Mouse (Mus musculus): ENCODE measurements at regions not wholly inside any gene's neighbourhood (a gene's known extent, or its start where the extent isn't known, plus 50 kb on each side); places are given as distances from the start of the nearest gene placed in this dataset.

GRCm38 (mm10) chr16:92939618-92940017, 113.7 kb upstream of the Runx1 start:
- no peak for DNase-seq (ENCODE audit: extremely low read depth, low read depth)

DNA sequence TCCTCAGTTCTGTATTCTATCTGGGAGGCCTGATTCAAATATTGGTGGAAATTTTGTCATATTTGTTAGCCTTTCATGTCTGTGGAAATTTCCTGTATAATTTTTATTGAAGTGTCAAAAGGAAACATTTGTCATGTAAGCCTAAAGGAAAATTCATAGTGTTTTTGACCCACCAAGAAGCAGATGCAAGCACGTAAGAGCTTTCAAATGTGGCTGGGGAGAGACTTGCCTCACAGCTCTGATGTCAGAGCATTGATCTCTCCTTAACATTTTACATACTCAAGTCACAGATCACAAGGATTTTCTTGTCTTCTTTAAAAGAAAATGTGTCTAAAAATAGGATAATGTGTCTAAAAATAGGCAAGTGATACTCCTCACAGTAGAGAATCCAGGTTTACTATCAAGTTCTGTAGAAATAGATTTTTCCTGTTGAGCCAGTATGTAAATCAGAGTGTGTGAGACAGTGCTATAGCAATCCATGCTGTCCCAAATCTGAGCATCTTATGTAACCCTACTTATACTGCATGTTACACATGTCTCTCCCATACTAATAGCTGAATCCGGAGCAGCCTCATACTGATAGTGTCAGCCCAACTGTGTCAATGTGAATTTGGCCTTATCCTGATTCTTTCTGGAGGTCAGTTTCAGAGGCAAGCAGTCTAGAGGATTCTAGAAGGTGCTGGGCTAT, 110.0 kb upstream of the Runx1 start:
- DNase-seq (ENCODE audit: extremely low read depth, low read depth), result no peak

DNA sequence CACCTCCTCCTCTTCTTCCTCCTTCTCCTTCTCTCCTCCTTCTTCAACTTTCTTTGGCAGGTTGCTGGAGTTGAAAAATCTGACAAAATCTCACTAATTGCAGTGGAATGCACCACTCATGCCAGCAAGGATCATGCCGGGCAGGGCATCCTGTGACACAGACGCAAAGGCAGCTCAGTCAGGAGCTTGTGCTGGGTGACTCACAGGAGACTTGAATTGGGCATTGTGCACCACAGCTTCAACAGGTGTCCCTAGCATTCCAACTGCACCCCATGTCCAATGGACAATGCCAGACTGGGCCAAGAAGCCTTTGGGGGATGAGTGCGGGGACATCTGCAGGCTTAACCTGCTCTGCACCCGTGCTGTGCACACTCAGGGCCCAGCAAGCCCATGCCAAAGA, 104.2 kb upstream of the Runx1 start:
- no peak for DNase-seq (ENCODE audit: extremely low read depth, low read depth)

DNA sequence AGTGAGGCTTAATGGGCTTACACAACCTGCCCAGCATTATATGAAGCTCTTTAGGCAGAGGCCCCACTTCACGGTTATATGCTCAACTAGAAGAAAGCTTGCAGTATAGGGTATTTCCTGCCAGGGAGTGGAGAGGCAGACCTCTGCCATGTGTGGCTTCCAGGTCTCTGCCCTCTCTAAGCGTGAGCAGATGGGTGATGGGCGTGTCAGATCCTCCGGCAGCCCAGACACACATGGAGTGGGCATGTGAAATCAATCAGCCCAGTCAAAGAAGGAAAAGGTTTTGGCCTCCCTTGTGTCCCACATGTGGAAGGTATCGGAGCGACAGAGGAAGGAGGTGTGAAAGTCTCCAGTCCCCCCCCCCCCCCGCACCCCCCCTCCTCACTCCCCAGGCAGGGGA, 102.3 kb upstream of the Runx1 start:
- no peak for DNase-seq (ENCODE audit: extremely low read depth, low read depth)

- DNase-seq (ENCODE audit: extremely low read depth, low read depth), result no peak
These were observed 101.7 kb upstream of the Runx1 start for GRCm38 (mm10) chr16:92927662-92928061.

DNA sequence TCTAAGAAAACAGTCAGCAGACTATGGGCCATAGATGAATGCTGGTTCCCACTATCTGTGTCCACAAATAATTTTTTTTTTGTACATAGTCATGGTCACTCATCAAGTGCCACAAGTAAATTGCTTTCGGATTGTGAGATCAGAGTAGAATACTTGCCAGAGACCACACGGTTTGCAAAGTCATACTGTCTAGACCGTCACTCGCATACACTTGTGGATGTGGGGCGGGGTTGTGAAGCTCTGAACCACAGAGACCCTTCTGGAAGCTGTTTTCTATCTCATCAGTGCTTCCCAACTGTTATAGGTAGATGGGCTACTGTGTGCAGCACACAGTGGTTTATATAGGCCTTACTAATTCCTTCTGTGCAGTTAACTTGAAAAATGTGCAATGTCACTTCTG, 100.9 kb upstream of the Runx1 start:
- DNase-seq (ENCODE audit: extremely low read depth, low read depth), result no peak

GRCm38 (mm10) chr16:92920947-92921346, 95.0 kb upstream of the Runx1 start:
- peak; percentile 27 for DNase-seq (ENCODE audit: extremely low read depth, low read depth)

DNA sequence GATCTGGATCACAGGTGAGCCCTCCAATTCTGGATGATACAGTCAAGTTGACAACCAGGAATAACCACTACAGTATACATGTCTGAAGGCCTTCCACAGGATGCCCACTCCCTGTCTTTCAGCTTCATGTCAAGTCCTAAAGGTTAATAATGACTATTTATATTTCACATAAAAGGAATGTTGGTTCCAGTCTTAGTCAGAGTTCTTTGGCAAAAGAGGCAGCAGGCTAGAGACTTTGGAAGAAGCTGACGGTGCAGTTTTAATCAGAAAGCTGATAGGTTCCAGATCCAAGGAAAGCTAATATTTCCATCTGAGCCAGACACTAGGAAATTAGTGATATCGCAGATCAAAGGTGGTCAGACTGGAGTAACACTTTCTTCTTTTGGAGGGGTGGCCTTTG, 91.4 kb upstream of the Runx1 start:
- DNase-seq (ENCODE audit: extremely low read depth, low read depth), result no peak

DNA sequence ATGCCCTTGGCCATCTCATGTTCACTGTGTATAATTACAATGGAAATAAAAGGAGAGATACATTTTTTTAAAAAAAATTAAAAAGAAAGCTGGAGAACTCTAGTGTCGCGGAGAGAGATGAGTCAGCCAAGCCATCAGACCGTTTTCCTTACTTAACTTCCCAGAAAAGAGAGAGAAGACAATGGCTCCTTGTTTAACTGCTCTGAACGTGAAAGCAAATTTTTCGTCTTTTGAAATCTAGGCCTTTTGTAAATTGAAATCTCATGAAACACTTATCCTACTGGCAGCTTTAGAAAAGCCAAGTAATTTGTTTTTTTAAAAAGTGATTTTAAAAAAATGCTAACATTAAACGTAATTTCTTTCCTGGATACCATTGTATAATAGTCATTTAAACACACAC, 89.7 kb upstream of the Runx1 start:
- no peak for DNase-seq (ENCODE audit: extremely low read depth, low read depth)

DNA sequence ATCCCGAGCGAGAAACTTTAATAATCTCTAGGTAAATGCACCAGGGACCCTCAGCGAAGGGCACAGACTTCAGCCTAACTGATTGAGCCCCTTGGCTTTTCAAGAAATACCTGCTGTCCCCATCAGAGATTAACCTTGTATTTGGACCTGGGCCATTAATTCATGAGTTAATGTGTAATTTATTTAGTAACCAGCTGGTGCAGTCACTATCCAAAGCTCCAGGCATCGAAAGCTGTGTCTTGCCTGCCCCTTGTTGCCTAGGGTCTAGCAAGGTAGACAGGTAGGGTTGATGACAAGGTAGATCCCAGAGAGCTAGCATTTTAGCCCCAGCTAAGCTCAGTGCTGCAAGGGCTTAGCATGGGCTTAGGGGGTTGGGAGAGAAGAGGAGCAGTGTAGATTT, 80.9 kb upstream of the Runx1 start:
- DNase-seq (ENCODE audit: extremely low read depth, low read depth), result no peak

DNA sequence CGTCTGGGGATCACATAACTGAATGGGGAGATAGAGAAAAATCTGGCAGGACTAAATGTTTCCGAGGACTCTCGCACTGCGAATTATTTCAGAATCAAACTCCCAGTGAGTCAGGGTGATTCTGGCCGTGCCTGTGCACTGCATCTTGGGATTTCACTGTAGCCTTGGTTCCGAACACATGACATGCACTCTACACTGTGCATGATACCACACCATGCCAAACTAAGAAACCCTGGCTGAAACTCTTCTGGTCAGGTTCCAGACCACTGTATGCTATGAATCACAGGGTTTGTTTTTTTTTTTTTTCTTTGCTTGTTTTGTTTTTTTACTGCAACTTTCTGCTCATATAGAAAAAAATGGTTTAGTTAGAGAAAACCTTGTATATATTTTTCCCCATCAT, 79.7 kb upstream of the Runx1 start:
- DNase-seq (ENCODE audit: extremely low read depth, low read depth), result no peak

GRCm38 (mm10) chr16:92903892-92904473, 78.0 kb upstream of the Runx1 start:
- no peak for DNase-seq (ENCODE audit: extremely low read depth, low read depth)

GRCm38 (mm10) chr16:92903486-92903885, 77.5 kb upstream of the Runx1 start:
- DNase-seq (ENCODE audit: extremely low read depth, low read depth), result no peak

DNA sequence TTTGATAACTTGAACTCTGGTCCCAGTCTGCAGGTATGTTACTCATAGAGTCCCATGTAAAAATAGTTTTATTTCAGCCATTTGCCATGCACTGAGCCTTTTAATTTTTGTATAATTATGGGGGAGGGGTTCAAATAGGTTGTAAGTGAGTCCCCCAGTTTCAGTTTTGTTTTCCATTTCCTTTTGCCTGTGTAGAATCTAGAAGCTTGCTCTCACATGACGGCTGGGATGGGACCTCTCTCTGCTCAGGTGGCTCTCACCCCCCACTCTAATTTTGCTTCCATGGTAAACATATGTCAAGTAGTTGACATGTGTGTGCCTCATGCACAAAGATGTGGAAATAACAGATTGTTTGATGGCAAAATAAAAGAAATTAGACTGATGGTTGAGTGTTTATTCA, 73.8 kb upstream of the Runx1 start:
- DNase-seq (ENCODE audit: extremely low read depth, low read depth), result no peak

DNA sequence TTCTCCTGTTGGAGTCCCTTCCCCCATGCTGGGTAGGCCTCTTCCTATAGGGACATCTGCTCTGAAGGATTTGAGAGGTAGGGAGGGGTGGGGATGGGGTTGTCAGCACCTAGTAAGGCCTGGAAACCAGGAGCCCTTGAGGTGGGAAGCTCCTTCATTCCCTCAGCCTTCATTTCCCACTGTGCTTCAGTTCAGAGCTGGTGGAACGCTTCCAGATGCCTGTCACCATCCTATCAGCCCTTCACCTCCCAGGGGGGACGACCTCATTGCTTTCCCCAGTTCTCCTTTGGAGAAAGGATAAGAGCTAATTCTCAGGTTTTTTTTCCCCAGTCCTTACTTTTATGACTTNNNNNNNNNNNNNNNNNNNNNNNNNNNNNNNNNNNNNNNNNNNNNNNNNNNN, 65.8 kb upstream of the Runx1 start:
- no peak for DNase-seq (ENCODE audit: extremely low read depth, low read depth)

DNA sequence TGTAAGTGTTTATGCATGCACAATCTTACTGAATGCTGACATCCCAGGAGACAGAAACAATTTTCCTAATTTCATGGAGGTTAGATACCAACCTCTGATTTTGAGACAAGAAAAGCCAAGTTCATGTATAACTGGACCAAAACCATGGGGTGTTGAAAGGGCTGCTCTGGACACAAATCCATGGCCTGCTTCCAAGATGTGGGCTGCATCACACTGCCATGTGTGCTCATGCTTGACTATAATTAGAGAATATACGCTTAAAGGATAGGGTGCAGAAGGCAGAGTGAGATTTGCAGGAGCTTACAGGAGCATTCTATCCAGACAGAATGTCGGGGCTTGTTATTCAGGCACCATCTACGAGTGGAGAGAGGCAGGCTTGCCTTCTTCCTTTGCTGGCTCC, 64.8 kb upstream of the Runx1 start:
- no peak for DNase-seq (ENCODE audit: extremely low read depth, low read depth)

DNA sequence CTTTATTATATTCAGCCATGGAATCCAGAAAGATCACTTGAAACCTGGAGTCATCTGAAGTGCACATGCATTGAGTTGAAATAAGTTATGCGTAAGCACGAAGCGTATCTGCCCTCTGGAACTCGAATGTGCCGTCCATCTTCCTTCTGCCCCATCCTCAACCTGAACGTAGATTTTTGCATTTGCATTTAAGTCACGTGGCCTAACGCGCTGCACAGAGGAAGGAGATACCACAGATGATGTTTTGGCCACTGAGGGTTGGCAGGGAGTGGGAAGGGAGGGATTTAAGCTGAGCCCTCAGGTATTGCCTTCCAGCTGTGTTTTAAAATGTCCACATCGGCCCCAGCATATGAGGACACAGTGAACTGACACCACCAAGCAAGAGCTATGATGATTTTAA, 63.6 kb upstream of the Runx1 start:
- DNase-seq (ENCODE audit: extremely low read depth, low read depth), result no peak

DNA sequence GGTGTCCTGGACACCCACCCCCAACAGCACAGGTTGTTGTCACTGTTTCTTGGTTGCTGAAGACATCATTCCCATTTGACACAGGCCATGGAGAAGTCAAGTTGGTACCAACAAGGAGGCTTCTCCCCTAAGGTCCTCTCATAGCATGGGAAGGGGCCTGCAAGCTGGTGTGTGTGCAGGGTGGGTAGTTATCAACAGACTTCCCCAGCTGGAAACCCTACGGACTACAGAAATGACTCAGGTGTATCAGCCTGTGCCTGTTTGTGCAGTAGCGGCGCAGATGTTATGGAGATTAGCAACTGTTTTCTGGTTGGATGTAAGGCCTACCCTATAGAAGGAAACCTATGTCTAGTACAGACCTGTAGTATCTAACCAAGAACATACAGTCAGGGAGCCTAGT, 60.3 kb upstream of the Runx1 start:
- DNase-seq (ENCODE audit: extremely low read depth, low read depth), result no peak

DNA sequence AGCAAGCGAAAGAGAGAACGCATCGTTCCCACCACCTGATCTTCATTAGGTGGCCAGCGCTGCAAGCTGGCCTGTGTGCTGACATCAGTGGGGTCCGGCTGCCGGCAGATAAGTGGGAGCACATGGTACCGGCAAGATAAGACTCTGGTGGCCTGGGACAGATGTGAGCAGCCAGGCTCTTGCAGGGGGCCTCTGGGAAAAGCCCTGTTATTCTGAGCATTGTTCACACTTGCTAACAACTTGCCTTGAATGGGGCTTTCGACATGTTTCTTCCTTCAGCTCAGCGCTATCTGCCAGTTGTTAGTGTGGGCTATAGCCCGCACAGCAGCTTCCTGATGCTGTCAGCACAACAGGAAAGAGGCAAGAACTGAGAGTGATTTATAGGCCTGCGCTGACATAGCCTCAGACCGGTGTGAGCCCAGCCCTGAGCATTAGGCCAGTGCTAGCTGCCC, 57.9 kb upstream of the Runx1 start:
- DNase-seq (ENCODE audit: extremely low read depth, low read depth), result peak; percentile 71

DNA sequence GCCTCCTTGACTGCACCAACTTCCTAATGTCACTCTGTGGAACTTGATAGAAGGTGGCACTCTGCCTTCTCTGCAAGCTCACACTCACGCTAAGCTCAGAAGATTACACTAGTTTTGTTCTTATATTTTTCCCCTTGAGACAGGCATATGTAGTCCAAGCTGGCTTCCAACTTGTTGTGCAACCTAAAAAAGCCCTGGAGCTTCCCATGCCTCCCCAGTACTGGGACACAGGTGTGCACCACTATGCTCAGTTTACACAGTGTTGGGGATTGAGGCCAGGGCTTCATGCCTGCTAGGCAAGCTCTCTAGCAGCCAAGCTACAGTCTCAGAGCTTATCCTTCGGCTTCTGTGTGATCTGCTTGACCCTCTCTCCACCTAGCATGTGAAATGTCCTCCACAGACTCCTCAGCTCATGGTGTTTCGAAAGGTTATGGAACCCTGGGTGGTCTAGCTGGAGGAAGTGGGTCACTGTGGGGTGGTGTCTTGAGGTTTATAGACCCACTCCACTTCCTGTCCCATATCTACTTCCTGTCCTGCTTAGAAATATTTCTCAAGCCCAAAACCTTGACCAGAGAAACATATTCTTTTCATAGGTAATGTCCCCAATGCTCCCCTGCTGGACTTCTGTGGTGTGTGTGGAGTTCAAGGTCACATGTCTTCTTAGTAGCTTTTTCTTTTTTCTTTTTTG, 54.6 kb upstream of the Runx1 start:
- DNase-seq (ENCODE audit: extremely low read depth, low read depth), result no peak

DNA sequence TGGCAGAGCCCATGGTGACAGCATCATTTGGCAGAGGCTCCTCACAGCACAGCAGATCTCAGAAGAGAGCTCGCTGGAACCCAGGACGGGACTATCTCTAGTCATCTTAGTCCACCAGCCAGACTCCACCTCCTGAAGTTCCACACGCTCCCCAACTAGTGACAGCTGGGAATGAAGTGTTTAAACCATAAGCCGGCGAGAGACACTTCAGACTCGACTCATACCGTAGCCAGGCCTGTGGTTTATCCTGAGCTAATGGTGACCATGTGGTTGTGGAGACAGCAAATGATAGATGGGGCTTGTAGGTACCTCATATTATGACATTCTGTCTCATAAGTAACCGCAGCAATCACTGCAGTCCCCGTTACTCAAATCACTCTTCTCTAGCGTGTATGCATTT, 52.1 kb upstream of the Runx1 start:
- no peak for DNase-seq (ENCODE audit: extremely low read depth, low read depth)

All from MEL-GATA-1-ER (cell line).